Mouse (Mus musculus): ENCODE measurements at regions not wholly inside any gene's neighbourhood (a gene's known extent, or its start where the extent isn't known, plus 50 kb on each side); places are given as distances from the start of the nearest gene placed in this dataset.

- TF ChIP-seq CTCF (conservative IDR thresholded peaks at IDR 0.05; ENCODE audit: insufficient read depth, insufficient read length, low read depth, low read length), result no peak
- no peak for TF ChIP-seq POLR2A (IDR thresholded peaks at IDR 0.05; ENCODE audit: low read depth, low read length)
Observed at GRCm38 (mm10) chr9:98722885-98723284, 119.4 kb upstream of the Prr23a1 start.
